Mouse (Mus musculus): ENCODE measurements around the gene Hmox1. TPM values are rescaled to one million over a fixed set of nuclear protein-coding genes. Genes with fewer than 3 reads are reported as not detected.

The Hmox1 gene
- polyA plus RNA-seq, 1 experiment from 2014 or later = 89.4 TPM

DNA sequence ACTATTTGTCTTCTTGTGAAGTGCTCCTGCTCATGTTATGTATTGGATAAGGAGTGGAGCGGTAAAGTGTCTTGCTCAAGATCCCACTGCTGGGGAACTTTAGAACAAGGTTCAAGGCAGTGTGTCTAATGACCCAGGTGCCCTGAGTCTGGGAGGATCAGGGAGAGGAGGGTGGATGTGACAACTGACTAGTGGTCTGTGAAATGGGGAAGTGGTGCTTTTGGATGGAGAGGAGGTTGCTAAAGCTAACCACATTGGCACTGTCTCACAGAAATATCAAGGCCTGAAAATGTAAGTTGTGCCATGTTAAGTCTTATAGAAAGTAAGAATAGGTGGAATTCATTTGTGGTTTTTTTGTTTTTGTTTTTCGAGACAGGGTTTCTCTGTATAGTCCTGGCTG, 26.3 kb downstream of the Hmox1 start:
- no peaks in the 10 kb centered on the region for H3K27me3 ChIP-seq
- ChIA-PET POLR2A (no interaction called here), CTCF (no interaction called here)
- ATAC-seq = no peak
- in situ Hi-C loops (cut with MboI; ENCODE audit: low pct_unique_long_range_greater_than_20kb) = no loop called here
- TF ChIP-seq CTCF (IDR thresholded peaks at IDR 0.05) = no peak
- DNase-seq (ENCODE audit: low read depth, low spot score) = no peak

GRCm38 (mm10) chr8:75127406-75127805, 34.0 kb downstream of the Hmox1 start:
- CTCF ChIA-PET = interaction anchor here (0.8 to 1.0 kb wide), 2 partner anchors 11 kb away, joined by 3 read pairs; no protein-coding TSS in a partner anchor
- no peak for TF ChIP-seq CTCF (IDR thresholded peaks at IDR 0.05)
- no peak for DNase-seq (ENCODE audit: low read depth, low spot score)
- POLR2A ChIA-PET = no interaction called here
- no peaks in the 10 kb centered on the region for H3K27me3 ChIP-seq
- no peak for ATAC-seq
- in situ Hi-C loops (cut with MboI; ENCODE audit: low pct_unique_long_range_greater_than_20kb) = no loop called here

GRCm38 (mm10) chr8:75132485-75132884, 39.1 kb downstream of the Hmox1 start:
- ChIA-PET POLR2A (interaction anchor here (0.6 to 0.8 kb wide), 3 partner anchors 24 to 85 kb away, joined by 3 to 5 read pairs (median 3); no protein-coding TSS in a partner anchor), CTCF (interaction anchor here (0.6 to 4.6 kb wide), 21 partner anchors 8 to 141 kb away, joined by 3 to 52 read pairs (median 4); partner anchors contain the start of gene Rasd2)
- in situ Hi-C loops (cut with MboI; ENCODE audit: low pct_unique_long_range_greater_than_20kb) = loop anchor here (5.0 kb wide), 2 partner anchors 85 to 140 kb away; no protein-coding TSS in a partner anchor
- DNase-seq (ENCODE audit: low read depth, low spot score) (no peak), ATAC-seq (no peak)
- H3K27me3 ChIP-seq = no peaks in the 10 kb centered on the region
- peak; percentile 88 for TF ChIP-seq CTCF (IDR thresholded peaks at IDR 0.05)

- no peak for DNase-seq (ENCODE audit: low read depth, low spot score)
- no peak for ATAC-seq
- ChIA-PET CTCF (interaction anchor here (0.7 to 4.6 kb wide), 20 partner anchors 15 to 140 kb away, joined by 3 to 52 read pairs (median 4); partner anchors contain the start of gene Rasd2), POLR2A (interaction anchor here (0.6 kb wide), 2 partner anchors 60 to 72 kb away, joined by 3 to 4 read pairs; no protein-coding TSS in a partner anchor)
- no peaks in the 10 kb centered on the region for H3K27me3 ChIP-seq
- in situ Hi-C loops (cut with MboI; ENCODE audit: low pct_unique_long_range_greater_than_20kb) = loop anchor here (5.0 kb wide), 2 partner anchors 84 to 139 kb away; no protein-coding TSS in a partner anchor
- TF ChIP-seq CTCF (IDR thresholded peaks at IDR 0.05) = no peak
Observed at GRCm38 (mm10) chr8:75133399-75133798, 40.0 kb downstream of the Hmox1 start.

GRCm38 (mm10) chr8:75134603-75135391, 41.4 kb downstream of the Hmox1 start:
- ChIA-PET POLR2A (interaction anchor here (0.5 kb wide), 1 partner anchor 30 kb away, joined by 3 read pairs; no protein-coding TSS in a partner anchor), CTCF (interaction anchor here (1.2 to 2.7 kb wide), 8 partner anchors 13 to 91 kb away, joined by 3 to 22 read pairs (median 6); no protein-coding TSS in a partner anchor)
- TF ChIP-seq CTCF (IDR thresholded peaks at IDR 0.05) = no peak
- H3K27me3 ChIP-seq = no peaks in the 10 kb centered on the region
- in situ Hi-C loops (cut with MboI; ENCODE audit: low pct_unique_long_range_greater_than_20kb) = loop anchor here (5.0 kb wide), 2 partner anchors 83 to 138 kb away; no protein-coding TSS in a partner anchor
- ATAC-seq = no peak
- no peak for DNase-seq (ENCODE audit: low read depth, low spot score)

DNA sequence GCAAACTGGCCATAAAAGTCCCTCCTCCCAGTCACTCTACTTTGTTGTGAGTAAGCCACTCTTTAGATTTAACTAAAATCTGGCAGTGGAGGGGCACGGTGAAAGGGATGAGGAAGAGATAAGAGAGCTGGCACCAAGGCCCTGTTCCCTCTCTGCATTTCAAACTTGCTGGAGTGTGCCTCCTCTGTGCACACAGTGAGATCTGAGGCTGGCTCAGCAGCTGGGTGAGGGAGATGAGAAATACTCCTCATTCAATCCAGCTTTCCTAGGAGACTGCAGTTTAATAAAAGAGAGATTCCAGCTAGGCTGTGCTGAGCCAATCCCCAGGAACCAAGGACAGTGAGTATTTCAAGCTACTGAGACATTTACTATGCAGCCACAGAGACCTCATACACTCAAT, 42.3 kb downstream of the Hmox1 start:
- in situ Hi-C loops (cut with MboI; ENCODE audit: low pct_unique_long_range_greater_than_20kb) = no loop called here
- ATAC-seq (no peak), DNase-seq (ENCODE audit: low read depth, low spot score) (no peak)
- no peaks in the 10 kb centered on the region for H3K27me3 ChIP-seq
- CTCF ChIA-PET = interaction anchor here (0.7 to 2.5 kb wide), 14 partner anchors 12 to 137 kb away, joined by 3 to 22 read pairs (median 3); partner anchors contain the start of gene Rasd2
- POLR2A ChIA-PET = interaction anchor here (0.5 to 0.6 kb wide), 2 partner anchors 29 to 64 kb away, joined by 3 to 6 read pairs; no protein-coding TSS in a partner anchor
- no peak for TF ChIP-seq CTCF (IDR thresholded peaks at IDR 0.05)

- no peak for DNase-seq (ENCODE audit: low read depth, low spot score)
- no peak for ATAC-seq
- ChIA-PET CTCF (interaction anchor here (0.7 to 2.5 kb wide), 13 partner anchors 12 to 137 kb away, joined by 3 to 22 read pairs (median 3); partner anchors contain the start of gene Rasd2), POLR2A (interaction anchor here (0.6 kb wide), 1 partner anchor 65 kb away, joined by 6 read pairs; no protein-coding TSS in a partner anchor)
- no peak for TF ChIP-seq CTCF (IDR thresholded peaks at IDR 0.05)
- in situ Hi-C loops (cut with MboI; ENCODE audit: low pct_unique_long_range_greater_than_20kb) = no loop called here
- no peaks in the 10 kb centered on the region for H3K27me3 ChIP-seq
Observed at GRCm38 (mm10) chr8:75136256-75136655, 42.8 kb downstream of the Hmox1 start.

- in situ Hi-C loops (cut with MboI; ENCODE audit: low pct_unique_long_range_greater_than_20kb) = no loop called here
- CTCF ChIA-PET = interaction anchor here (1.6 to 1.8 kb wide), 3 partner anchors 74 to 81 kb away, joined by 4 to 5 read pairs (median 5); partner anchors contain the start of gene Rasd2
- no peak for ATAC-seq
- no peaks in the 10 kb centered on the region for H3K27me3 ChIP-seq
- no peak for TF ChIP-seq CTCF (IDR thresholded peaks at IDR 0.05)
- POLR2A ChIA-PET = no interaction called here
- no peak for DNase-seq (ENCODE audit: low read depth, low spot score)
Observed at GRCm38 (mm10) chr8:75137536-75137935, 44.1 kb downstream of the Hmox1 start.

Other genes with a start within 250 kb of the Hmox1 start
- gene Isx, start 220.4 kb upstream of the Hmox1 start, polyA plus RNA-seq (2021) = not detected
- gene Hmgxb4, start 100.3 kb upstream of the Hmox1 start, polyA plus RNA-seq (2021) = 35.8 TPM
- 32.0 TPM for gene Tom1, start 59.9 kb upstream of the Hmox1 start, polyA plus RNA-seq (2021)
- gene Mcm5, start 15.9 kb downstream of the Hmox1 start, polyA plus RNA-seq (2021) = 50.8 TPM
- gene Rasd2, start 120.3 kb downstream of the Hmox1 start, polyA plus RNA-seq (2021) = 3.6 TPM